Mouse (Mus musculus): Measurements from ENCODE around the gene Plek.
"Not testable (repeated sequence)": the region's sequence is repeated elsewhere in the genome, so short reads cannot be mapped to it uniquely, and the experiment has no call there.

Gene Plek

DNA sequence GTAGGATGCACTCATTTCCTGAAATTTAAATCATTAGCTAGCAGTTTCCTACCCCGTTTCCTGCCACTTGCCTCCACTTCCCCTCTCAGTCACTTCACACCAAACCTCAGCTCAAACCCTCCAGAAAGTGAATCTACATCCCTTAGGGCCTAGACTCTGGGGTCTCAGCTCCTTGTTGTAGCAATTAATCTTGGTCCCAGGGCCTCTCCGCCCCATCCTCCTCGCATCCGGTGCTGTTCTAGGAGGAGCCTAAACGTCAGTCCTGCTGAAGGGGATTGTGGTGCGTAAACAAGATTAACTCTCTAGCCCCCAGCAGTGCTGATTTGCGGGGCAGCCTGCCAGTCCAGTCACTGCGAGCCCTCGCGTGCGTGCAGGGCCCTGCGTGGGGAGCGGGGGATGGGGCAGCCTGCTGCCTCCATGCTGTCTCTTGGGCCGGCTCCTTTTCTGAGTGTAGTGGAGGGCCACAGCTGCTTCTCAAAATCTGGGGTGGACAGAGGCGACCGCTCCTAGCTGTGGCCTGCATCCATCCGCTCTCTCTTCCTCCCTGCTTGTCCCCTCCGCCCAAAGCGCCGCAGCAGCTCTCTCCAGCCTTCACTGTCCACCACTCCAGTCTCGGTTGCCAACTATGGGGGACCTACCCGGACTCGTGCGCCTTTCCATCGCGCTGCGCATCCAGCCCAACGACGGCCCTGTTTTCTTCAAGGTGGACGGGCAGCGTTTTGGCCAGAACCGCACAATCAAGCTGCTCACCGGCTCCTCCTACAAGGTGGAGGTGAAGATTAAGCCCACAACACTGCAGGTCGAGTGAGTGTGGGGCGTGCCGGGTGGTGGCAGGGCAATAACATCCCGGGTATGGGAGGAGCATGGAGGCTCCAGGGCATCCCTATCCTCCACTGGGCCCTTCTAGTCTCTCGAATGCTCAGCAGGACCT, at the start of gene Plek, which contains the start of gene Cnrip1:
TSS of gene Plek (minus strand) at position 837 of the 931 bp plus-strand sequence.
TSS of gene Cnrip1 (plus strand) at position 42 of the 931 bp plus-strand sequence.
- peak; percentile 70 to 83 for DNase-seq (ENCODE audit: low spot score in 2 of 2)

DNA sequence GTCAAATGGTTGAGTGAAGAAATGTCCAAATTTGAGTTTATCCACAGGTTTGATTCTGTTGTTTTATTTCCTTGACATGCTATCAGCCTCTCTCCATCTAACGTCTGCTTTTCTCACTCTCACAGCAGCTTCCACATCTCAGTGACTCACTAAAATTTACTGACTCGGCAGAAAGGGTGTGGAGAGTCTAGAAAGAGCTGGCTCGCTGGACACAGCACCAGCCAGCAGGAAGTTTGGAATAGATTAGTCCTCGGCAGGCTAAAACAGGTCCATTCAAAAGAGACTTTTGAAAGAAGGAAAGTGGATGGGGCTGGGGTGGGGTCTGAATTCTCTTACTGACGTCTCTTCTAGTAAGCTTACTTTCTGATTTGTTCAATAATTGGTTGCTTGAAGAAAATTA, 33.9 kb upstream of the Plek start:
- DNase-seq (ENCODE audit: low spot score in 2 of 2): no peak

DNA sequence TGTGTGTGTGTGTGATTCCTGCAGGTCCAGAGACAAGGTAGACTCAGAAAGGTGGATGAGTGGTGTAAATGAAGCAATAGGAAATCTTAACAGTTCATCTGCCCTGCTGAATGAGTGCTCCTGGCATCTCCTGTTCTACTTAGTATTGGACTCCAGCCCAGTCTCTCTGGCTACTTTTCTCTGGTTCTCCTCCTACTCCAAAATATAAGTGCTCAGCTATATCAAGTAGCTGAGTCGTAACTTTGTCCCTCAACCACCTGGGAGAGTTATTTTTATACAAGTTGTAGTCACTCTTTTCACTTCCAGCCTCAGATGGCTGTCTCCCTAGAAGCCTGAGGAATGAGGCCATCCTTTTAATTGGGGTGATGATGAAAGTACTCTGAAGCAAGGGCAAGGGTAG, 31.7 kb upstream of the Plek start:
- DNase-seq (ENCODE audit: low spot score in 2 of 2): no peak

DNA sequence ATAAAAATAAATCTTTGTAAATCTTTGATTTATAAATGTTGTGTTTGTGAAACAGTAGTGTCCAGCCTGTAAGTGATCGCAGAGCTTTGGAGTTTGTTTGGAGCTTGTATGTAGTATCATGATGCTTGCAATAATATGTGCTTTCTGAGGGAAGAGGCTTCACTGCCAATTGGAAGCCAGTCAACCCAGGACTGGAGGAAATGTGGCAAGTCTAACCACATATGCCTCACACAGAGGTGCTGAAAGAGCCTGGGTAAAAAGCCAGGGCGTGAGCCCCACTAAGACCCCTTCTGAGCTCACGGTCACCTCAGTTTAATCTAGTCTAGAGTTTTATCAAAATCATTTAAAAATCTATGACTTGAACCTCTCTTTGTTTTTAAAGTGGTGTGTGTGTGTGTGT, 31.3 kb upstream of the Plek start:
- no peak for DNase-seq (ENCODE audit: low spot score in 2 of 2)

- DNase-seq (ENCODE audit: low spot score in 2 of 2): no peak
Measured at GRCm38 (mm10) chr11:17082953-17083352, 30.8 kb upstream of the Plek start.

- DNase-seq (ENCODE audit: low spot score in 2 of 2): no peak
Measured at GRCm38 (mm10) chr11:17082086-17082485, 29.9 kb upstream of the Plek start.

- DNase-seq (ENCODE audit: low spot score in 2 of 2): no peak
Measured at GRCm38 (mm10) chr11:17075656-17076055, 23.5 kb upstream of the Plek start.

DNA sequence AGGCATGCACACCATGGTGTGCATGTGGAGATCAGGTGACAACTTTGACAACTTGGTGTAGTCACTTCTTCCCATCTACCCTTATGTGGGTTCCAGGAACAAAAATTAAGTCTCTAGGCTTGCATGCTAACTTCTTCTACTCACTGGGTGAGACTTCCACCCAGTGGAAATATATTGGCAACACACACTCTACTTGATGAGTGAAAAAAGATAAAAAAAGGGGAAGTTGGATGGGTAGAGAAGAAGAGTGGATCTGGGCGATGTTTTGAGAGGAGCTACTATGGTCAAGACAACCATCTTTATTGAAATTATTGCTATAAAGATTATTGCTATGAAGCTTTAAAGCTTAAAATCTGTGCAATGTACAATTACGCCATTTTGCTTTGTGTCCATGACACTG, 17.2 kb upstream of the Plek start:
- DNase-seq (ENCODE audit: low spot score in 2 of 2): not testable (repeated sequence)

DNA sequence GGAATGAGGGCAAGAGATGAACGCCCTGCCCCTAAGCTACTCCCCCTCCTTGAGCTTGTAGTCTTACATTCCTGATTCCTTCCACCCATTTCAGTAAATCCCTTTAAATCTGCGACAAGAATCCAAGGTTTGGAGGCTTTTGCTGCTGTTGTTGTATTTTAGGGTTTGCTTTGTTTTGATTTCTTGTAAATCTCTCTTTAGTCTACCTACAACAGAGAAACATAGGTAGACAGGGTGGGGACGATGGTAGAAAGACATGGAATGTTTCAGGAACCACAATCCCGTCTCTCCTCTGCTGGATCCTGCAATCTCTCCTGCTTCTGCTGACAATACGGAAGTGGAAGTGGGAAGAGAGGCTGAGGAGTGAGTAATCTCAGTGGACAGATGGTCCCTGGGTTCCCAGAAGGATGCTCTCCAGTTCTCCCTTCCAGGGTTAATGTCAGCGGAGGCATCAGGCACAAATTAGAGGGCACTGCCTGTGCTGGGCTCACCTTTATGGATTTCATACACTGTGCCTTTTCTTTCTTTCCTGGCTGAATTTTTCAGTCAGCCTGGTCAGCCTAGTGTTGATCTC, 382 bp upstream of the Plek start:
- DNase-seq (ENCODE audit: low spot score in 2 of 2): peak; percentile 5 to 6

DNA sequence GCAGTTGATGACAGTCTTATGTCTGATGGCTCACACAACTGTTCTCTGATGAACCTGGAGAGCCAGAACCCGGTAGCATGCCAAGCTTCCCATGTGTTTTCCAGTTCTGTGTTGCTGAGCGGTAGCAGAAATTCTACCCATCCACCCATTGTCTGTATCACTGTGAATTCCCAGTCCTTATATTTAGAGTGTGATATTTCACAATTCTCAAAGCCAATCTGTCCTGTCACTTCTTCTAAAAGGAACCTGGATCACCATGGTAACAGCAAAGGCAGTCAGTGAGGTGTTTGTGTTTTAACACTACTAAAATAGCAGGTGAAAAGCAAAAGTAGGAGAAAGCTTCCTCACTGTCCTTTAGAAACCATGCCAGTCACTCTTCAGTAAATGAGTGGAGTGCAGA, 6.4 kb downstream of the Plek start:
- DNase-seq (ENCODE audit: low spot score in 2 of 2): no peak

DNA sequence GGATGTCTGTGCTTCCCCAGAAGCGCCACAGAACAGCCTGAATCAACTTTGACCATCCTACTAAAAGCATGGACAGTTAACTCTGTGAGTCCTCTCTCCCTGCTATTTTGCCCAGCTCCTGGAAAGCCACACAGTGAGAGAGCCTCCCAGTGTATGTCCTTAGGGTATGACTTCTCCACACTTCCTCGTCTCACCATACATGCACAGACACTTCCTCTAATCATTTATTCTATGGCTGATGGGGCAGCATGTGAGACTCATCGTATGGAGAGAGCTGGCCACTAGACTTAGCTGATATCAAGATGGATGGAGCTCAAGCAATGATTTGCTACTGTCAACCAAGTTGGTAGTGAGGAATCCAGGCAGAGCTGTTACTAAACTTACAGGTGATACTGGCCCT, 28.2 kb downstream of the Plek start:
- no peak for DNase-seq (ENCODE audit: low spot score in 2 of 2)

GRCm38 (mm10) chr11:17023206-17023605, 29.0 kb downstream of the Plek start:
- DNase-seq (ENCODE audit: low spot score in 2 of 2): peak in 1 of 2 experiments; percentile 24

- no peak for DNase-seq (ENCODE audit: low spot score in 2 of 2)
Measured at GRCm38 (mm10) chr11:17019328-17019727, 32.9 kb downstream of the Plek start.

- no peak for DNase-seq (ENCODE audit: low spot score in 2 of 2)
Measured at GRCm38 (mm10) chr11:17012948-17013347, 39.2 kb downstream of the Plek start.

GRCm38 (mm10) chr11:17008498-17008941, 43.7 kb downstream of the Plek start:
- DNase-seq (ENCODE audit: low spot score in 2 of 2): peak in 1 of 2 experiments; percentile 42

GRCm38 (mm10) chr11:17007517-17008173, 44.5 kb downstream of the Plek start:
- no peak for DNase-seq (ENCODE audit: low spot score in 2 of 2)

DNA sequence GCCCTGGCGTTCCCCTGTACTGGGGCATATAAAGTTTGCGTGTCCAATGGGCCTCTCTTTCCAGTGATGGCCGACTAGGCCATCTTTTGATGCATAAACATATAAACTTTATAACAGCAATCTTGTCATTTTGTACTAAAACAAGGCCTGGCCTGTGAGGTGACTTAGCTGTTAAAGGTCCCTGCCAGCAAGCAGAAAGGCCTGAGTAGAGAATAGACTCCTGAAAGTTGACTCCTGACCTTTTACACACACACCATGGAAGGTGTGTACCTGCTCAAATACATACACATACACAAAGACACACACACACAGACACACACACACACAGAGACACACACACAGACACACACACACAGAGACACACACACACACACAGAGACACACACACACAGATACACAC, 45.7 kb downstream of the Plek start:
- DNase-seq (ENCODE audit: low spot score in 2 of 2): not testable (repeated sequence)

DNA sequence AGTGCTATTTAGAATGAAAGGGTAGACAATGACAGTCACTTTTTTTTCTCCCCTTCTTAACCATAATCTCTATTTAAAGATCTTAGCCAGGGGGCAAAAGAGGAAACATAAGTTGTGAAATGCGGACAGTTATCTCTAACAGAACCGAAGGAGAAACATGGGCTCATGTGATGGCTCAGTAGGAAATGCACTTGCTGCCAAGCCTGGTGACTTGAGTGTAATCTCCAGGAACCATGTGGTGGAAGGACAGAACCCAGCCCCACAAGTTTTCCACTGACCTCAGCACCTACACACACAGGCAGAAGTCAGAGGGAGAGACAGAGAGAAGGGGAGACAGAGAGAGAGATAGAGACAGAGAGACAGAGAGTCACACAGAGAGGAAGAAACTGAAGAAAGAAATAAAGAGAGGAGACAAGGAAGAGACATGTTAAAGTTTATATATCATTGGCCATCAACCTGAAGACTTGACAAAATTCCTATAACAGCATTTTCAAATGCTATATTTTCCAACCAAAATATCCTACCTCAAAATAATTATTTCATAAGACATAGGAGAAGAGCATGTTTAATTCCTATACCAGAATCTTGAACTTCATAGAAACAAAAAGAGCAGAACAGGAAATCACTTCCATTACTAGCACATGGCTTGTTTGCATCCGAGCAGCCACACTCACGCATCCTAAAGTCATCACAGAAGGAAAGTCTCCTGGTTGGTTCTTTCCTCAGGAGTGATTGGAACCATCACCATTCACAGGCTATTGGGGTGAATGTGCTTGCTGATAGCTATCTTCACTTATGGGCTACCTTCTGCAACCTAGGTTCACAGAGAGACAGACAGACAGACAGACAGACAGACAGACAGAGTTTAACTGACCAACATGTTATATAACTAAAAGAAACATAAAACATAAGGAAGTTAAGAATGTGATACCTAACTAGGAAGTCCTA, 47.0 kb downstream of the Plek start:
- peak; percentile 53 to 69 for DNase-seq (ENCODE audit: low spot score in 2 of 2)

DNA sequence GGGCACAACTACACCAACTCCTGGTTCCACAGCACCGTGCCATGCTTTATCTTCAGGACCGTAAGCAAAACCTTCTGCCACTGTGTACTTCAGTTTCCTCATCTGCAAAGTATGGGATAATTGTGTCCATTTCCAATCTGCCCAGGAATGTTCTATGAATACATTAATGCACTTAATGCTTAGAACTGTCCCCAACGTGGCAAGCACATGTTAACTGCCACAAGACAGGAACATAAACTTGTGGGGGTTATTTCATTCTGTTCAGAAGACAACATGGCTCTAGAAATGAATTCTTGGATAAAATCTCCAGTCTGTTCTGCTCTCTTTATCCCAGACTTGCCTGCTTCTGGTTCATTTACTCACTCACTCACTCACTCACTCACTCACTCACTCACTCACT, 48.4 kb downstream of the Plek start:
- no peak for DNase-seq (ENCODE audit: low spot score in 2 of 2)

- DNase-seq (ENCODE audit: low spot score in 2 of 2): peak in 1 of 2 experiments; percentile 13
Measured at GRCm38 (mm10) chr11:17002739-17003373, 49.3 kb downstream of the Plek start.
